Mouse (Mus musculus) olfactory bulb, adult 2 months (tissue): ENCODE measurements around the gene Timp3.

ENCODE experiments used
- CTCF ChIP-seq: fragments of 200-500 bp; IDR thresholded peaks from 2 replicates; pipeline ENCODE4 v1.5.1; 2012; ENCODE audit warnings: low read depth, mild to moderate bottlenecking, low read length, moderate library complexity; ENCODE audit not compliant: insufficient read depth
- POLR2A ChIP-seq: fragments of 200-500 bp; IDR thresholded peaks from 2 replicates; pipeline ENCODE4 v1.6.1; 2012; ENCODE audit warnings: mild to moderate bottlenecking, low read depth, low read length, moderate library complexity; ENCODE audit not compliant: insufficient read depth

DNA sequence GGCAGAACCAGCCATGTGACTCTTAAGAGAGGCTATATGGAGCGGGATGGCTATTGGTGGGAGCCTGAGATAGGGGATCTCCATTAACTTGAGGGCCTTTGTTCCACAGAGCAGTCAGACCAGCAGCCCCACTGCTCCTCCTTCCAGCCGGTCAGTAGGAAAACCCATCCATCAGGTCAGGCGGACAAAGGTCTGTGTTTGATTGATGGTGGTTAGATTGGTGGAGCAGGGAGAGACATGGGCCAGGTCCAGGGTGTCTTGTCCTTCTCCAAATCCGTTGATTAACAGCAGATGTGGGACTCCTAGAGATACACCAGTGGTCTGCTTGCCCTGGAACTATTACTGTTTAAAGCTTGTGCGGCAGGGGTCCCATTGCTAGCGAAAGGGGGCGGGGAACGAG, 34.4 kb downstream of the Timp3 start:
- no peak for TF ChIP-seq CTCF
- no peak for TF ChIP-seq POLR2A
